Mouse (Mus musculus): ENCODE data around the gene Efcab6.

Efcab6 gene

DNA sequence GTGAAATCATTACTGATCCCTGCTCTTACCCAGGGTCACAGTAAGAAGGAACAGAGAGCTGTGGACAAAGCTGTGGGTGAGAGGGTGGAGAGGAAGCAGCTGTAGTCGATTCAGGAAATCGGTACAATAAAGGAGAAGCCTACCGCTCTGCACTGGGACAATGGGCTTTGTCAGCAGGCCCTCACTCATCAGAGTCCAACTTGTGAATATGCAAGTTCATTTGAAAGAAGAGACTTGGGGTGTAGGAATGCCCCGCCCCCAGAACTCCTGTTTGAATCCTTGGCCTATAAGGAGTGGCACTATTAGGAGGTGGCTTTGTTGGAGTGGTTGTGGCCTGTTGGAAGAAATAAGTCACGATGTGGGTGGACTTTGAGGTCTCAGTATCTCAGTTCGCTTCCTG, 86.3 kb downstream of the Efcab6 start:
- no peak for DNase-seq (ENCODE audit: low spot score in 2 of 2)

DNA sequence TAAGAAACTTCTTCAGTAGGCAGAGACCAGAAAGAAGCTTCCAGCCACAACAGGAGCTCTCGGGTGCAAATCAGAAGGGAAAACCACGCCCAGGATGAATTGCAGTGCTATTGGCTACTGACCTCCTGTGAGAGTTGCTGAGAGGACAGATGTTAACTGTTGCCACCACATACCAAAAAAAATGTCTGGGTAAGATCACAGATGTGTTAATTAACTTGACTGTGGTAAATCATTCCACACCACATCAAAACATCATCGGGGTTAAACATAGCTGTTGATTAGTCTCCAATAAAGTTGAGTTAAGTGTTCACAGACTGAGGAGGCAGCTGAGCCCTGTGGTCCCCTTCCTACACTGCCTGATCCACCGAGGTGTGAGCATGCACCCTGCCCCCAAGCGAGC, 88.1 kb downstream of the Efcab6 start:
- DNase-seq (ENCODE audit: low spot score in 2 of 2) = no peak

DNA sequence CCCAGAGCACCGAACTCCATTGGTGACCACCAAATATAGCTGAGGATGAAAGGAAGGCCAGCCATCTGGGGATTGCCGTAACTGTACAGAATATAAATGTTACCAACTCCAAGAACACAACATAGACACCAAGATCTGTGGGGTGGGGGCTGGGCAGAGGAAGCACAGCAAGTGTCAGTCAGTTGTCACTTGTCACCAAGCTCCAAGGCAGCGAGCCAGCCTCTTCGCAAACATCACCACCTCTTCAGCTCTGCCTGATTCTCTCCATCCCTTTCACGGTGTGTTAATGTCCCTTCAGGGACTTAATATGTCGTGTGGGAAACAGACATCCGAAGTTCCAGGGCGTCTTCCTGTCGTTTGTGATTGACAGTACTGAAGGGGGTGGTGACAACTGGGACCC, 93.0 kb downstream of the Efcab6 start:
- DNase-seq (ENCODE audit: low spot score in 2 of 2) = no peak

DNA sequence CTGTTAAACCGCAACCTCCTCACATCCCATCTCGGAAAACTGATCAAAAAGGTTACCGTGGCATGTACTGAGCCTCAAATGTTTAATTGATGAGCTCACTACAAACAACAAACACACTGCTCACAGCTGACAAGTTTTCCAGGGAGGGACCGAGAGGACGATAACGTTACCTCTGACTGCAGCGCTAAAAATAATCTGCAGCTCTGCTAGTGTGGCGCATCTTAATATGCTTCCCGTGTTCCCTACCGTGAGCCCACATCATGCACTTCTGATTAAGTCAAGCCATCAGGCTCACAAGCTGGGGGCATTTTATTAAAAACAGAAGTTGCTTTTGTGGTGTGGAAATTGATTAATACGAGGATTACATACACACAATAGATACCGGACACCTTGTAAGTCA, 97.4 kb downstream of the Efcab6 start:
- no peak for DNase-seq (ENCODE audit: low spot score in 2 of 2)

DNA sequence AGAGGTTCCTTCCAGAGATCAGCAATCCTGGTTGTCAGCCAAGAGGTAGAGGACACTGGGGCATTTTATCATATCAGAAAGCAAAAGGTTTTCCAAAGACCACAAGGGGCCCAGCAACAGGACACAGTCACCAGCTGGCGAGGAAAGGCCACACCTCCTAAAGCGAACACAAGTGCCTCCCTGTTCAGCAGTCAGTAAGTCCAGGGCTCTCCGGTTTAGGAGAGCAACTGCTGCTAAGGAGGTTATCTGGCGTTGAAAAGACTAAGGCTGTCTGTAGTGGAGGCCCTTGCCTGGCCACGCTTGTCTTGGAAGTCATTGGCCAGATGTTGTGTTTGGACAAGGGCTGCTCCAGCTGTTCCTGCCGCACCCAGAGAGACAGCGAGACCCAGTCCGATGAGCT, 100.1 kb downstream of the Efcab6 start:
- no peak for DNase-seq (ENCODE audit: low spot score in 2 of 2)

DNA sequence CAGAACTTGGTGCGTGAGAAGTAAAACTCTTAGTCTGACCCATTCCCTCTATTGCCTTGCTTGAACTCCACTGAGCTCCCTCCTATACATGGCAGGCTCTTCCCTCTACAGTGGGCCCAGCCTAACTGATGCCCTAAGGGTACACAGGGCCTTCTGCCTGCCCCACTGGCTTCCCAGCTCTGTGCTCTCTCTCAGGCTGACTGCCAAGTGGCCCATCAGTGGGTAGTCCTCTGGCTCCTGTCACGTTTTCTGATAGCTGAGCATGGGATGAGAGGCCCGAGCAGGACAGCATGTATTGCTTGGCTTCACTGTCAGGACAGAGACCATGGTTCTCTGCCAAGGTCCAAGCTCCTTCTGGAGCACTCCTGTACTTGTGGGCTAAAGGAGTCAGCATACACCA, 106.8 kb downstream of the Efcab6 start:
- no peak for DNase-seq (ENCODE audit: low spot score in 2 of 2)

DNA sequence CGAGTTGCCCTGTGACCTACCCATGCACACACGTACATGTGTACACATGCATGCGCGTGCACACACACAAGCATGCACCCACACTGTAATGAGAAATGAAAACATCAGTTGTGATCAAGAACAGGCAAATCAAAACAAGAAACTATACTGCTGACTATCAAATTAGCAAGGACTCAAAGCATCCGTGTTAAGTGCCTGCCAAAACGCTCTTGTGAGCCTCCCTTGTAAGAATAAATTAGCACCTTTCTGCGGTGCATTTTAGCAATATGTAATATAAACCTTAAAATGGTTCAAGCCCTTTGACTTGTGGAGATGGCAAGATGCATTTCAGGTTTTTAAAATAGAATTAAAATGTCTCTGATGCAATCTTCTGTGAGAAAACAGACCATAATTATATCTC, 108.2 kb downstream of the Efcab6 start:
- no peak for DNase-seq (ENCODE audit: low spot score in 2 of 2)

DNA sequence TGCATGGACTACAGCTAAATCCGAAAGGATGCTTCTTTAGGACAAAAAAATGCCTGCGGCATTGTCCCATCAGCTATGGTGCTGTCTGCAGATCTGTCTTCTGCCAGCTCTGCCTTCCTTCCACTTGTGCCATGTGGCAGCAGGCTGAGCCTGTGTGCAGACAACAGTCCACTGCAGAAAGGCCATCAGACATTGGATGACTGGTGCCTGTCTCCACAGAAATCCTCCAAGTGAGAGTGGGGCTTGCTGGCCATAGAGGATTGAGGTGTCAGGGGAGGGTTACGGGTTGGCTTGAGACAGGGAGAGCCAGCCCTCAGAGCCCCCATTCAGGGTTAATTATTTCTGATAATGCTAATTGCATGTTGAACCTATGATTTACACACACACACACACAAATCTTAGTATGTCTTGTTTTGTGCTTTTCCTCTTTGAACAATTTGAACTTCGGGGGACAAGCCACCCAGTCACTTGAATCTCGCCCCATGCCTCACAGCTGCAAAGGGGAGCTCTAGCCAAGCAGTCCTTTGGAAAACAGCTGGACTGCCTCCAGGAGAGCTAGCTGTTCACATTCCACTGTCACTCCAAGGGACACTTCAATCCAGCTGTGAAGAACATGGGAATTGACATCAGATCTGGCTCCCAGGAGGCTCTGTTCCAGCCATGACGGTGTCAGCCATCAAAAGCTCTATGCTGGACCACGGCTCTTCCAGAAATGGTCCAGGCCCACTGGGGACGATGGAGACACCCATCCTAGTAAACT, 109.1 kb downstream of the Efcab6 start:
- DNase-seq (ENCODE audit: low spot score in 2 of 2) = no peak

DNA sequence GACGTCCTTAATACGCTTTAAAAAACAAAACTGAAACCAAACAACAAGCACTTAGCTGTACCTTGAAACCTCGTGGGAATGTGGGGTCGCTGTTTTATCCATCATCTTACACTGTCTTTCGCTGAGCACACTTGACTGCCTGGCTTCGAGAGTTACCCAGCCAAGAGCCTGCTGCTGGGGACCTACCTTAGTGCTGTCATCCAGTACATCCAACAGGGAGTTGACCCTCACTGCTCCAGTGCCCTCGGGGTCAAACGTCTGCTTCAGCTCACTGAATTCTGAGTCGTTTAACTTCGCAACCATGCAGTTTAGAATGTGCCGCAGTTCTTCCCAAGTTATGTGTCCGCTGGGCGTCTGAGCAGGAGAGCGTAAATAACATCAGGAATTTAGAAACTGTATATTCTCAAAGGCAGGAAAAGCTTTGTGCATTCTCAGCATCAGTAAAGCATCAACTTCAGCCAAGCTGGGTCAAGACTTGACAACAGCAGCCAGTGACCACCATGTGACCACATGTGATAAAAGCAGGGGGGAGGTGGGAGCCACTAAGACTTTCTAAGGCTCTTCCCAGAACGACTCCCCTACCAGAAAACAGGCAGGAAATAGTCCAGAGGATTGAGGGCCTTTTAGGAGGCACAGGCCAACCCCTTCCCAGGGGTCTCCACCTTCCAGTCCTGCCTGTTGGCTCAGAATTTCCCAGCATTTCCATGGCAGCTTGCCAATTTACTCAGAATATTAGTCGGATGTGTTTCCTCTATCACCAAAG, 115.3 kb downstream of the Efcab6 start:
- no peak for DNase-seq (ENCODE audit: low spot score in 2 of 2)

DNA sequence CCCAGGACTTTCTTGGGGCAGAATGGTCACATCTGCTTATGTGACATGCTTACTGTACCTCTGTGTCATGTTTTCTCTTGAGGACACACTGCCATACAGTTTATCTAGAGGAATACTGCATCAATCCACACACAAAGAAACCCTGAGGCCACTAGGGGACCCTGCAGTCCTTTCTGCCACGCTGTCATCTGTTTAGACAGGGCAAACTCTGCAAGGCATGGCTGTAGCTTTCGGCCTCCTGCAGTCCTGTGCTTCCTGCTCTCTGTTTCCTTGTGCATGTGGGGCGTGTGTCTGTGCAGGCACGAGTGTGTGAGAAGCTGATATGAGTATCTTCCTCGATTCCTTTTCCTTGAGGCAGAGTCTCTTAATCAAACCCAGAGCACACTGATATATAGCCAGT, 125.5 kb downstream of the Efcab6 start:
- no peak for DNase-seq (ENCODE audit: low spot score in 2 of 2)

DNA sequence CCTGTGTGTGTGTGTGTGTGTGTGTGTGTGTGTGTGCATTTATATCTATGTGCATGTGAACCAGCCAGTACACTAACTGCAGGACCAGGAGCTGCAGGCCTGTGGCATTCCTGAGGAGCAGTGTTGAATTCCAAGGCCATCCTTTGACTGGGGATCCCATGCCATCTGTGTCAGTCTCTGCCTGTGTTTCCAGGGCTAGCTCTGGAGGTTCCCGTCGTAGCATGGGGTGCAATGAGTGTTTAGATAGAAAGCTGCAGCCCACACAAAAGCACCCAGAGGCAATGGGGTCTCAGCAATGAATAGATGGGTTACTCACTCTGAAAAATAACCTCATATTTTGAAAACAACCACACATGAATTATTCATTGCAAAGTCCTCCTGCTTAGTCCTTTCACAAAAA, 126.7 kb downstream of the Efcab6 start:
- no peak for DNase-seq (ENCODE audit: low spot score in 2 of 2)

DNA sequence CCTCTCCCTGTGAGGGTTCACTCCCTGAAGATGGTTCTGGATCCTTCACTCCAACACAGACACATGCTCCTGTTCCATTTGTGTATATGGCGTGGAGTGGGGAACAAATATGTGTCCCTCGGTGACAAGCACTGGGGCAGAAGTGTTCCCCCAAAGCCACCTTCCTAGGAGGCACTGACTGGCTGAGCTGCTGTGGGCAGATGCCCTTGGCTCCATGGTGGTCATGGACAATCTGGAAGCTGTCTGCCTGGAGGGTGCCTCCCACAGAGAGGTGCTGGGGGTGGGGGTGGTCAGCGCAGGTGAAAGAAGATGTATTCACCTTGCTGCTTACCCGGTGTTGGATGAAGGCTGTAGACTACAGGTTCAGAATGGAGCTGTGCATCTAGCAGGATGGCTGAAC, 128.7 kb downstream of the Efcab6 start:
- DNase-seq (ENCODE audit: low spot score in 2 of 2) = no peak

DNA sequence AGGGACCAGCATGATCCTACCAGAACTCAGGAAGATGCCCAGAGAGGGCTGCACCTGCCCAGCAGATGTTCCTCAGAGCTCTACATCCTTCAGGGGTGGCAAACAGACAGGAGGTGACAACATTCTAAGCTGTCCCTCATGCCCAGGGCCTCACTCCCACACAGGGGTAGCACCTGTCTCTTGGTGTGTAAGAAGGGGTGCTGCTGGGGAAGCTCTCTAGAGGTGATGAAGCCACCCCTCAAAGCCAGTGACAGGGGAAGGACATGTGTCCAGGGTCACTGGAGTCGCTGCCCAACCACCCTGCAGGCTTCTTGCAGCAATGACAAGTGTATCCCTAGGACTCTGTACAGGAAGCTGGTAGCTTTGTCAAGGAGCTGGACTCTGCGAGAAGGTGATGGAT, 130.4 kb downstream of the Efcab6 start:
- no peak for DNase-seq (ENCODE audit: low spot score in 2 of 2)

DNA sequence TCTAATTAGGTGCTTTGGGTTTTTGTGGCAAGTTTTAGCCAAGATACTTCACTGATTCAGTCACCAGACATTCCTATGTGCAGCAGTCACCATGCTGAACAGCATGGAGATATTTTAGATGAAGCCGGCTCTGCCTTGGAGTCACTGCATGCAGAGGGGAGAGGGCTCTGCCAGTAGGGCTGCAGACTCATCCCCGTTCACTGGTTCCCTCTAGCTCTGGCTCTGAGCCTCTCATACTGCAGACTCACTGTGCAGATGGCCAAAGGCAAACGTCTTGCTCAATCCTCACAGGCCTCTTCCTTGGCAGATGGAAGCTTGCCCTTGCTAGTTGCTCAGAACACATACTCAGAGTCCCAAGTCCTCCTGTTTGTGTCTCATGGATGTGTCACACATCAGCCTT, 139.8 kb downstream of the Efcab6 start:
- no peak for DNase-seq (ENCODE audit: low spot score in 2 of 2)

DNA sequence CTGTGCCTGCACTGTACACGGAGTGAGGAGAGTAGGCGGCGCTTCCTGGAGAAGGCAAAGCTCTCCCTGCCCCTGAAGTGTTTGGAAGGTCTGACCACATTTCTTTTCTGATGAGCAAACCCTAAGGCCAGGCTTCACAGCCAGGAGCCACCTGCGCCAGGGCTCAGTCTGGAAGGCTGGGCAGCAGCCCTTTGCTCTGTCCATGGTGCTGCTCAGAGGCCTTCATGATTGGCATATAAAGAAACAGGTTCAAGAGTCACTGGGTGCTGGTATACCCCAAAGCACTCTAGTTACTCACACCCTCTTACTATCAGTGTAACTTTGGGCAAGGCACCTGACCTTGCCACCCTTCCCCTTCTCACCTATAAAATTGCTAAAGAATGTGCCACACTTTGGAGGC, 140.5 kb downstream of the Efcab6 start:
- DNase-seq (ENCODE audit: low spot score in 2 of 2) = no peak

DNA sequence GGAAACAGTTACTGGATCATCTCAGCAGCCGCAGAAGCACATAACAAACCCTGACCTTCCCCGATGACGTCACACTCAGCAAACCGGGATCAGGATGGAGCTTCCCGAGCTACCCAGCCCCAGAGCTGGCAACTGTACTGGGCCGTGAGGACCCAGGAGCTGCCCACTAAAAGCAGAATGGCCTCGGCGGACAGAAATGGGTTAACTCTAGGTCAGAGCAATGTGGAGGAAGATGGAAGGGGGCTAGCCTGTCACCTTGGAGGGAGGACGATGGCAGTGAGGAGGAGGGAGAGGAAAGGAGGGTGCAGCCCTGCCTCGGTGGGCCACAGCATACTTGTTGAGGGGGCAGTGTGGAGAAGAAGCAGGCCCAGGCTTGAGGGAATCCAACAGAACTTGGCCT, 149.8 kb downstream of the Efcab6 start:
- DNase-seq (ENCODE audit: low spot score in 2 of 2) = no peak

DNA sequence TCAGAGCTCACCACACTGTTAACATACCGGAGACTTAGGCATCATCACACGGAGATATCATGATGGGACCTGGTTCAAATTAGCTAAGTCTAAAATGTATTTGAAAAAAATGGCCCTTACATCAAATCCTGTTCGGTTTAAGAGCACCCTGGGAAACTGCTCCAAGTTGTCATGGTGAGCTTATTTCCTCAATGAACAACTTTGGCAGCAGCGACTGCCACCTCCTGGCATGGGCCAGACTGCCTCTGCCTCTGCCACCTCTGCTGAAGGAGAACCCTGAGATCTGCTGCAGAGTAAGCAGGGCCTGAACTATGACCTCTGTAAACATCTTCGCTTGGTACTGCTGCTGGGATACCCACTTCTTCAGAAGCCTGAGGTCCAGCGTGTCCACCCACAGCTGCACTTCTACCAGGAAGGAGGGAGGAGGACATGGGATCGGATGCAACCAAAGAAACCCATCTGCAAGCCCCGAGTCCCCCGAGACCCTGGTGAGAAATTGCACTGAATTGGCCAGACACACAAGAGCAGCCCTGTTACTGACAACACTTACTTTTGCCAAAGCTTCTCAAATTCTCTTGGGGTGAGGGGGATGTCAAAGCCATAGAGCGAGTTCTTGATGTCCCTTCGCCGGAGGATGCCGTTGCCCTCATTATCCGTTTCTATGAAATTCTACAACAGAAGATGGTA, 152.0 kb downstream of the Efcab6 start:
- DNase-seq (ENCODE audit: low spot score in 2 of 2) = peak; percentile 36 to 44

DNA sequence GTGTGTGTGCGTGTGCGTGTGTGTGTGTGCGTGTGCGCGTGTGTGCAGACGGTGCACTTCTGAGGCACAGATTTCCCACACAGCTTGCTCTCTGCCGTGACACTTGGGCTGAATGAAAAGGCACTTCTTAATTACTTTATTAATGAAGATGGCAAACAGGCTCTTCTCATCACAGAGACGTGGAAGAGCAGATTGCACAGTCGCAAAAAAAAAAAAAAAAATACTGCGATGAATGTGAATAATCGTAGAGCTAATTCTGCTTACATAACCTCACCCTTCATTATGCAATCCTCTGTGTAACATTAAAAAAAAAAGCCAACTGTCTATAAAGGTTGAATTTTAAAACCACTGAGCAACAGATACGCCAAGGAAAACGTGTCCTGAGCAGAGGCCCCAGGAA, 158.7 kb downstream of the Efcab6 start:
- DNase-seq (ENCODE audit: low spot score in 2 of 2) = no peak

DNA sequence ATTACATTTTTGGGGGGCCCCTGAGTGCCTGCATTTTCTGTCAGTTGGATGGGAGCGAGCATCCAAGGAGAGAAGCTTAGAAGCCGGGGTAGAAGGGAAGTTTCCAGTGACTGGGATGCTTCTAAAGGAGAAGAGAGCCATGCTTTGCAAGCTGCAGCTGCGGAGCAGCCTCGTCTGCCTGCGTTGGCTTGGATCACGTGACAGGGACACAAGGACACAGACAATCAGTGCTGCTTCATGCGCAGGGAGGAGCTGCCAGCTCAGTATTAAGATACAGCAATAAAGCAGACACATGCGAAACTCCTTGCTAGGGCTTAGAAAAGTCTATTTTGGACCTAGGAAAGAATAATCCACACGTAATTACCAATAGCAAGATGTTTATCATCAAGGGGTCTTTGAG, 167.9 kb downstream of the Efcab6 start:
- DNase-seq (ENCODE audit: low spot score in 2 of 2) = peak; percentile 49 to 62

DNA sequence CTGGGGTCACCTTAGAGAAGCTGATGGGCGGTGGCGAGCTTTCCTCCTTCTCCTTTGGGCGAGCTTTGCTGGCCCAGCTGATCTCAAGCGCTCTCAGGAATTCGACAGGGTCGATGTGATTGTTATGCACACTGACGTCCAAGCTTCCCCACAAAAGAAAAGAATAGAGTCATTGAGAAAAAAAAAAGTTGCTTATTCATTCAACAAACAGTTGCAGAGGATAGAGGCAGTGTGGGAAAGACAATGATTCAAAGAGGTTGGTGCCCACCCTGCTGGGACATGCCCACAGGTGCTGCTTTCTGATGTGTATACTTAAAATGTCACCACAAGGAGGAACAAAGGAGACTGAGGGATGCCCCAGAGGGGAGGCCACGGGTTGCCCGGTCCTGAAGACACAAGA, 169.2 kb downstream of the Efcab6 start:
- DNase-seq (ENCODE audit: low spot score in 2 of 2) = no peak

DNA sequence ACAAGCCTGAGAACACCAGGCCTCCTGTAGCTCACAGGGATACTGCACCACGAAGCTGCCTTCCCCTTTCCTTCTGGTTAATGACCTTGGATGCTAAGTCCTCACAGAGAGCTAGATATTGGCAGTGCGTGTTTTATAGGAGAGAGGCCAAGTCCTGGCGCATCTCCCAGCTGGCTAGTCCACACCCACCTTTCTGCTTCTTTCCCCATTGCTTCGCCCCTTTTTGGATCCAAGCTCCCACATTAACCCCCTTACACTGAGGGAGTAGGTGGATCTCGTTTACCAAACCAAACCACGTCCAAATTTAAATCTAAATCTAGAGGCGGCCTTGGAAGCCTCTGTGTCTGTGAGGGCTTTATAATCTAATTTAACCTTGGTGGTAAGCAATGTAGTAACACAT, 170.9 kb downstream of the Efcab6 start:
- peak; percentile 22 to 30 for DNase-seq (ENCODE audit: low spot score in 2 of 2)

DNA sequence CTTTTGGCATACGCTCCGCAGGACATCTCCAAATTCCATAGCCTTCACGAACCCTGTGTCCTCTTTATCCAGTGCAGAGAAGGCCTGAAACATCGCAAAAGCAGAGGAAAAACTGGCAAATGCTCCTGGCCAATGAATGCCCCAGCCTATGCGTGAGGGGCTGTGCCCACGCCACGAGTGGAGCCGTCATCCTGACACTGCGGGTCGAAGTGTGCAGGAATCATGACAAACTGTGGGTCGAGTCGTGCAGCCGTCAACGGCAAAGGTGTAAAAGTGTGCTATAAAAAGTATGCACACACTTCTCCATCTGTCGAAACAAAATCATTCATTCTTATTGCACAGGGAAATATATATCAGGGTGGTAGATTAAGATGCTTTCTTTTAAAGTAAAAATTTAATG, 172.3 kb downstream of the Efcab6 start:
- DNase-seq (ENCODE audit: low spot score in 2 of 2) = peak; percentile 31 to 39

DNA sequence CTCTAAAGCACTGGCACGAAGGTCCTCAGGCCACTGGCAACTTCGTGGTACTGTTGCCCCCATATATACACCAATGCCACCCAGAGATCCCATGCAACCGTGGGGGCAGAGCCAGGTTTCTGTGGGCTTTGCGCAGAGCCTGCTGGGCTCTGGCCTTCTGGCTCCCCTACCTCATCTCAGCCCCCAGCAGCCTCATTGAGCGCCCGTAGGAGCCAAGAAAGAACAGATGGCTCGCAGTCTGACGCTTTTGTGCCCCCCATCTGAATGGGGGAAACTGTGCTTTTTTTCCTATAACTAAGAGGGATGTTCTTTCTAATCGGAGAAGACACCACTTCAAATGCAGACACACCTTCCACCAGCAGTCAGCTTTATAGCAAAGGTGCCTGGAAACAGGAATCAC, 180.9 kb downstream of the Efcab6 start:
- peak in 1 of 2 experiments; percentile 12 for DNase-seq (ENCODE audit: low spot score in 2 of 2)

Measured in right cerebral cortex, adult 2 months (tissue).